Mouse (Mus musculus) neutrophil, adult 65 days (primary cell): ENCODE measurements around the gene Zfp644. TPM values are rescaled to one million over a fixed set of nuclear protein-coding genes. Genes with fewer than 3 reads are reported as not detected.

ENCODE experiments used
- total RNA-seq: library from RNA; stranded (reverse); gene quantifications from 2 replicates; pipeline ENCODE4 v1.2.4, GENCODE M21; 2023

The Zfp644 gene
- total RNA-seq: 64.9 and 116 TPM in 2 replicates

DNA sequence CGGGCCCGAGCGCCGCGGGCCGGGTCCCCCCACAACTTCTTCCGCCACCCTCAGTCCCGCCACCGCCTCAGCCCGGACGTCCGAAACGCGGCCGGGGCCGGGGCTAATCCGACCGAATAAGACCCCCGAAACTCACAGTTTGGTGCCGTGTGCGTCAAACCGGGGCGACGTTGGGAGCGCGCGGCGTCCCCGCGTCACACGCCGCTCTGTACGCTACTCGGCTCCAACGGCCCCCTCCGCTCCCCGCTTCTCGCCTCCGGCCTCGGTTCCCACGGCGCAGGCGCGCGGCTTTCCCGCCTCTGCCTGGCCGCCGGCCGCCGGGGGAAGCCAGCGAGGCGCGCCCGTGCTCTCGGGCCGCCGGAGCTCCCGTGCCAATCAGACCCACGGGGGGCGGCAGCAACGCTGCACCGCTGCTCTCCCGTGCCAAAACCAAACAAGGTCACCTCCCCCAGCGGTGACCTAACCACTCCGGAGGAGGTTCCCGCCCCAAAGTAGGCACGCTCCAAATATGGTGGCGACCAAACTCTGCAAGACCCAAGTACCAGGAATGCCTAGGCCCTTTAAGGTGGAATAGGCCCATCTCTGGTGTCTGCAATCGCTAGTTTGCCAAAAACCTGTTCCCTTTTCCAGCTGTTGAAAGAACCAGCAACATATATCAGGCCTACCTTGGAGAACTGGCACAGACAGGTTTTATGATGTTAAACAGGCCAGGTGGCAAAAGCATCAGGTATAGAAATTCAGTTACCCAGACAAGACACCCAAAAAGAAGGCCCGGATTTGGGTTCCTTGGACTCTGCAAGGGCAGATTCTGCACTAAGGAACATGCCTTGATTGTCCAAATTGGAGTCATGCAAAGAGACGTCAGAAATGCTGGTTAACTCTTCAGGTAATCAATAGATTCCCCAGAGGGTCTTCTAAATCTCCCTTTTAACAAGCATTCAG lies at the start of gene Zfp644:
Gene Zfp644 (minus strand): TSS at position 892 of the 942 bp plus-strand sequence.

DNA sequence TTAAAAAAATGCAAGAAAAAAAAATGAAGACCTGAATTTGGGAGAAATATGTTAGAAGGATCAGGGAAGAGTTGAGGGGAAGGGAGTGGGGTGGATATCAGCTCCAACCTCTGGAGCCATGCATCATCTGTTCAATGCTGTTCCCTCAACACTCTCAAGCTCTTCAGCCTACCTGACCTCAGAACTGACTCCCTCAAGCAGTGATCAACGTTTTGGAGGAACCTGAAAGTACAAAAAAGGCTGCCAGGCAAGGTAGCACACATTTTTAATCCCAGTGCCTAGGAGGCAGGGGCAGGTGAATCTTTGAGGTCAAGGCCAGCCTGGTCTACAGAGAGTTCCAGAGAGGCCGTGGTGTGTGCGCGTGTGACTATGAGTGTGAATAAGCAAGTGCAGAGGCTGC lies 88.3 kb downstream of the Zfp644 start, which contains the start of gene Gm17304:
Gene Gm17304 (plus strand): TSS at position 301 of the 400 bp plus-strand sequence.

Other genes with a start within 250 kb of the Zfp644 start
- gene Barhl2, start 239.1 kb downstream of the Zfp644 start, total RNA-seq: not detected in 2 replicates
- not detected in 2 replicates for gene Gm17304, start 88.2 kb downstream of the Zfp644 start, total RNA-seq
- gene Hfm1, start 229.0 kb upstream of the Zfp644 start, total RNA-seq: not detected in 2 replicates